Mouse (Mus musculus) ovary, postnatal 14 days (tissue): Measurements from ENCODE around the gene Tas2r135.

Experiments used
- DNase-seq: peaks from one replicate; pipeline ENCODE4 v3.0.0; 2022; ENCODE audit warnings: low spot score

Tas2r135 gene

DNA sequence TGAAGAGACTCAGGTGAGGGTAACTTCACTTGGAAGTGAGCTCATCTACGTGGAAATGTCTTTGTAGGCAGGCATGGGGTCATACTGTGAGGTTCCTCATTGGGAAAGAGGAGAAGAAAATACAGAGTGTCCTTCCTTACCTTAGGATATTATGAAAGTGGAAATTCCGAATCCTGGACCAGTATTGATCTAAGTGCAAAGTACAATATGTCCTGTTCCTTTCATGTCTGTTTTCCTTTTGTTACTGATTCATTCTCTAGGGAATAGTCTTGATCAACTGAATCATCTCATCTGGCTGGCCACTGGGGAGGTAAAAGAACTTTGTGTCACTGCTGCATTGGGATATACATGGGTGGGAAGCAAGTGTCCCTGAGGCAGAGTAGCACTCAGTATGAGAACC is 30.3 kb downstream of the Tas2r135 start:
- DNase-seq = no peak

DNA sequence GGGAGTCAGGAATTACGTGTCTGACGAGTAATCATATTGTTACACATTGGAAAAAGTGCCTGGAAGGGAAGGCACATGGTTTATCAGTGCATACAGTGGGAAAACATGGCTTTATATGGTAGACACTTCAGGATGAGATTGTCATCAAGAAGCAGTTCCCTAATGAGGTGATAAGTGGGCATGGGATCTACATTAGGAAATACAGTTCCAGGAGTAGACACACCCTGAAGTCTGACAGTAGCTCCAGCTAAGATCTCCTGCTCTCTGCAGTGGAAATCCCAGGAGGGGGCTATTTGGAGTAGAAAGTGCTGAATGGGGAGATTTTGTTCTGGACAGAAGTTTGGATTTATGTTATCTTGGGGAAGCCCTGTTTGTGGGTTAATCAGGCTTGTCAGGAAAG is 36.2 kb downstream of the Tas2r135 start:
- no peak for DNase-seq

DNA sequence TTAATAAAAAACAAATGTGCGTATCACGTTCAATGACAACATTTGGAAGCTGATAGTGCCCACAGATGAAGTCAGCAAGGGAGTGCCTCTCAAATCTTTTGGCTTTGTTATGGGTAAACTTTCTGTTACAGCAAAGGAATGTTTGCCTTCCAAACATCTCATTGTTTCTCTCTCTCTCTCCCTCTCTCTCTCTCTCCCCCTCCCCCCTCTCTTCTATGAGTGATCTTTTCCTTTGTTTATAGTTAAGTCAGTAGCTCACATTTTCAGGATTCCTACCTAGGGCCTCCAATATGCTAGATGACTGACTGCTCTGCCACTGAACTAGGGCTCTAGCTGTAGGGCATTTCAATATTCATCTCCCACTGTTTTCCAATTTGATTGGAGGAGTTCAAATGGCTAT is 39.3 kb downstream of the Tas2r135 start:
- DNase-seq = no peak

DNA sequence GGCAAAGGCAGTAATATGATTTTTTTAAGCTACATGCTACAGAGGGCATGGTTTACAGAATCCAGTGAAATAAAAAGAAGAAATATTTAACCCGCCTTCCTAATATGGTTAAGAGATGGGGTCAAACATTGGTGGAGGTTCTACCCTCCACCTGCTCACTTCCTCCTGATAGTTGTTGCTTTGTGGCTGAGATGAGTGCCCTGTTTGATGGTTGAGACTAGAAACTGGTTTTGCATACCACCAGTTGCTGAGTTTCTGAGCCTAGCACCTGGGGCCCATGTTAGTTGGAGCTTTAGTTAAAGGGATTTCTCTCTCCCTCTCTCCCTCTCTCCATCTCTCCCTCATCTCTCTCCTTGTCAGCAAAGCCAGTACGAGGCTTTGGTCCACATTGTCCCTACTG is 42.1 kb downstream of the Tas2r135 start:
- no peak for DNase-seq
